Mouse (Mus musculus): ENCODE measurements around the gene Ptger1.

DNA sequence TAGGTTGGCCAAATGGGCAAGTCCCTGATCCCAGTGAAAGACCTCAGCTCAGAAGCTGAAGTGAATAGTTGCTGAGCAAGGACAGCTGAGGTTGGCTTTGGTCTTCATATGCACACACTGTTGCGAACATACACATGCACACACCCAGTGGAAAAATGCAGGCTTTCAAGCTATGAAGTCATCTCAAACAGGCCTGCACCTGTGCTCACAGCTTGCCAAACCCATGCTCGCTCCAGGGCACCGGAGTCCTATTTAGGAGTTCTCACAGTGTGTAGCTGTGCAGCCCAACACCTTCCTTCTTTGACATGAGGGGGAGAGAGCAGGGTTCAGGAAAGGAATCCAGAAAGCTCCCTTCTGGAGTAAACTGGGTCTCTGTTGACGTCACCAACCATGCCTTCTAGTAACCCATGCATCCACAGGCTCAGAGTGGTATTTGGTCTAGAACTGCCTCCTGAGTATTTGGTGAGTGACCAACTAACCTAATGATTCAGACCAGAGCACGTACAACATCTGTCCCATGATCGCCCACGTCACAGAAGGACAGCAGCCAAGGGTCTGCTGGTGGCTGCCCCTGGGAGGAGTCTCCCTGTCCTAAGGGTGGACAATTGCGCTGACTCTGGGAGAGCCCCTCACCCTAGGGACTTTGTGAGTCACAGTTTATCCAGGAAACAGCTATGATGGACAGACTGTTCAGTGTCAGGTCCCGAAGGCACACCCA is 46.8 kb upstream of the Ptger1 start:
- TF ChIP-seq MXI1 (IDR thresholded peaks at IDR 0.05; ENCODE audit: low read depth, low read length) (no peak), POLR2A (IDR thresholded peaks at IDR 0.05; ENCODE audit: low read depth, low read length) (no peak), NELFE (IDR thresholded peaks at IDR 0.05; ENCODE audit: low read depth, low read length) (no peak), CTCF (conservative IDR thresholded peaks at IDR 0.05 in 1 of 2, IDR thresholded peaks at IDR 0.05 in 1 of 2; ENCODE audit: low read depth in 2 of 2, low read length in 2 of 2) (no peak), MAFK (IDR thresholded peaks at IDR 0.05; ENCODE audit: insufficient replicate concordance, low read length) (no peak), CHD2 (IDR thresholded peaks at IDR 0.05; ENCODE audit: low read length) (no peak), RAD21 (IDR thresholded peaks at IDR 0.05; ENCODE audit: low read depth, low read length) (no peak), RCOR1 (conservative IDR thresholded peaks at IDR 0.05; ENCODE audit: low read depth, low read length) (no peak), EP300 (IDR thresholded peaks at IDR 0.05; ENCODE audit: low read length) (peak; percentile 44; the same call in 1 of the 2 replicates), GABPA (IDR thresholded peaks at IDR 0.05; ENCODE audit: insufficient replicate concordance, low read depth, low read length) (no peak), ELF1 (IDR thresholded peaks at IDR 0.05; ENCODE audit: low read depth, low read length) (no peak)

Data from CH12.LX (cell line).